Mouse (Mus musculus) embryonic facial prominence, embryonic 13.5 days (tissue): ENCODE measurements around the gene Gabbr2. TPM values are rescaled to one million over a fixed set of nuclear protein-coding genes. Genes with fewer than 3 reads are reported as not detected.
A peak's percentile ranks its signal among the peaks of the same experiment; 100 is the strongest.

Experiments
- ATAC-seq: fragments of 200-750 bp; cut with Nextera tagmentation; 2 replicates; pipeline ENCODE4 v1.8.0; 2017; ENCODE audit warnings: low read depth; ENCODE audit not compliant: insufficient number of reproducible peaks, insufficient read depth, low FRiP score, low TSS enrichment
- H3K27ac ChIP-seq: fragments of 300-500 bp; sonication (generic); 2 replicates; pipeline ENCODE4 v1.5.1; 2015; ENCODE audit warnings: moderate library complexity, mild to moderate bottlenecking, inconsistent platforms
- H3K27me3 ChIP-seq: fragments of 300-500 bp; sonication (generic); 2 replicates; pipeline ENCODE4 v1.6.1; 2015; ENCODE audit warnings: mild to moderate bottlenecking, inconsistent platforms
- H3K36me3 ChIP-seq: fragments of 300-500 bp; sonication (generic); 2 replicates; pipeline ENCODE4 v1.6.1; 2015; ENCODE audit warnings: mild to moderate bottlenecking, inconsistent platforms
- H3K4me1 ChIP-seq: fragments of 300-500 bp; sonication (generic); 2 replicates; pipeline ENCODE4 v1.6.1; 2015; ENCODE audit warnings: inconsistent platforms
- H3K4me2 ChIP-seq: fragments of 300-500 bp; sonication (generic); 2 replicates; pipeline ENCODE4 v1.6.1; 2015; ENCODE audit warnings: moderate library complexity, mild to moderate bottlenecking, inconsistent platforms
- H3K4me3 ChIP-seq: fragments of 300-500 bp; sonication (generic); 2 replicates; pipeline ENCODE4 v1.5.1; 2015; ENCODE audit warnings: mild to moderate bottlenecking, inconsistent platforms
- H3K9ac ChIP-seq: fragments of 300-500 bp; sonication (generic); 2 replicates; pipeline ENCODE4 v1.6.1; 2015; ENCODE audit warnings: mild to moderate bottlenecking, inconsistent platforms
- H3K9me3 ChIP-seq: fragments of 300-500 bp; sonication (generic); 2 replicates; pipeline ENCODE4 v1.6.1; 2016; ENCODE audit warnings: inconsistent platforms
- WGBS: fragments of 180-500 bp; shearing (Covaris S2); methylation state at CpG from one replicate; pipeline ENCODE4 v1.1.7; 2015; ENCODE audit warnings: mixed read lengths; 5-methylcytosine and 5-hydroxymethylcytosine counted together
- polyA plus RNA-seq: library from polyadenylated mRNA; unstranded; fragments of >200 nt; fragmentation: Nextera tagmentation; extraction: Ambion mirVana; gene quantifications from 2 replicates; pipeline ENCODE4 v1.2.1, GENCODE M21; 2015

Gabbr2 gene
- polyA plus RNA-seq, 1 experiment from 2014 or later: 0.20 TPM

GRCm38 (mm10) chr4:47012476-47012875 is 20.8 kb upstream of the Gabbr2 start:
- H3K27ac ChIP-seq: no peak overlapping the region
- peaks cover 13% of the 10 kb centered on the region for H3K27me3 ChIP-seq
- peaks cover 18% of the 10 kb centered on the region for H3K4me1 ChIP-seq
- no peak for ATAC-seq
- H3K9me3 ChIP-seq: no peaks in the 10 kb centered on the region
- 68% methylated on average over 10 of the region's 10 CpGs for WGBS
- no peak overlapping the region for H3K4me2 ChIP-seq
- no peak overlapping the region for H3K9ac ChIP-seq
- no peak overlapping the region for H3K4me3 ChIP-seq
- H3K36me3 ChIP-seq: peaks cover 21% of the 10 kb centered on the region

GRCm38 (mm10) chr4:47010400-47011231 is 18.9 kb upstream of the Gabbr2 start:
- Histone ChIP-seq H3K4me3 (no peak overlapping the region), H3K4me1 (peaks cover 18% of the 10 kb centered on the region), H3K4me2 (peak overlapping the region; percentile 41), H3K9ac (no peak overlapping the region), H3K27ac (no peak overlapping the region), H3K27me3 (peaks cover 13% of the 10 kb centered on the region), H3K9me3 (no peaks in the 10 kb centered on the region), H3K36me3 (peaks cover 4% of the 10 kb centered on the region; the same call in 1 of the 2 replicates)
- ATAC-seq: no peak
- WGBS: 41% methylated on average over 12 of the region's 12 CpGs

GRCm38 (mm10) chr4:47000626-47001395 is 9.1 kb upstream of the Gabbr2 start:
- H3K4me1 ChIP-seq: no peaks in the 10 kb centered on the region
- no peaks in the 10 kb centered on the region for H3K36me3 ChIP-seq
- no peak overlapping the region for H3K4me2 ChIP-seq
- no peak overlapping the region for H3K27ac ChIP-seq
- WGBS: 65% methylated on average over 8 of the region's 8 CpGs
- ATAC-seq: no peak
- H3K9ac ChIP-seq: no peak overlapping the region
- H3K4me3 ChIP-seq: no peak overlapping the region
- peaks cover 28% of the 10 kb centered on the region for H3K27me3 ChIP-seq
- H3K9me3 ChIP-seq: no peaks in the 10 kb centered on the region

- Histone ChIP-seq H3K27me3 (peaks cover 46% of the 10 kb centered on the region), H3K9ac (no peak overlapping the region), H3K9me3 (no peaks in the 10 kb centered on the region), H3K4me3 (no peak overlapping the region), H3K4me1 (no peaks in the 10 kb centered on the region), H3K4me2 (no peak overlapping the region), H3K27ac (no peak overlapping the region), H3K36me3 (no peaks in the 10 kb centered on the region)
- ATAC-seq: no peak
- 78% methylated on average over 2 of the region's 2 CpGs for WGBS
These were observed 6.3 kb upstream of the Gabbr2 start for GRCm38 (mm10) chr4:46997969-46998368.

- H3K9me3 ChIP-seq: no peaks in the 10 kb centered on the region
- no peak for ATAC-seq
- no peak overlapping the region for H3K27ac ChIP-seq
- H3K4me1 ChIP-seq: peaks cover 18% of the 10 kb centered on the region
- H3K4me3 ChIP-seq: no peak overlapping the region
- peaks cover 86% of the 10 kb centered on the region for H3K27me3 ChIP-seq
- no peak overlapping the region for H3K4me2 ChIP-seq
- no peaks in the 10 kb centered on the region for H3K36me3 ChIP-seq
- H3K9ac ChIP-seq: no peak overlapping the region
- WGBS: 5% methylated on average over 8 of the region's 8 CpGs
These were observed 1.3 kb upstream of the Gabbr2 start for GRCm38 (mm10) chr4:46992827-46993473.

- Histone ChIP-seq H3K9me3 (no peaks in the 10 kb centered on the region), H3K4me3 (peak overlapping the region; percentile 63), H3K9ac (peak overlapping the region; percentile 62), H3K36me3 (no peaks in the 10 kb centered on the region), H3K4me1 (peaks cover 18% of the 10 kb centered on the region), H3K4me2 (peak overlapping the region; percentile 99), H3K27me3 (peaks cover 86% of the 10 kb centered on the region), H3K27ac (no peak overlapping the region)
- under 1% methylated on average over 31 of the region's 31 CpGs for WGBS
- ATAC-seq: no peak
These were observed 265 bp upstream of the Gabbr2 start for GRCm38 (mm10) chr4:46991959-46992316.

GRCm38 (mm10) chr4:46990281-46991015 is 1.2 kb downstream of the Gabbr2 start:
- Histone ChIP-seq H3K36me3 (no peaks in the 10 kb centered on the region), H3K9ac (no peak overlapping the region), H3K27me3 (peaks cover 94% of the 10 kb centered on the region), H3K4me1 (peaks cover 18% of the 10 kb centered on the region), H3K4me2 (peak overlapping the region; percentile 99), H3K27ac (no peak overlapping the region), H3K4me3 (peak overlapping the region; percentile 63), H3K9me3 (no peaks in the 10 kb centered on the region)
- ATAC-seq: no peak
- WGBS: 3% methylated on average over 29 of the region's 29 CpGs

- no peak for ATAC-seq
- Histone ChIP-seq H3K4me1 (peaks cover 18% of the 10 kb centered on the region), H3K4me3 (peak overlapping the region; percentile 63), H3K27ac (no peak overlapping the region), H3K36me3 (no peaks in the 10 kb centered on the region), H3K9ac (no peak overlapping the region), H3K27me3 (peaks cover 88% of the 10 kb centered on the region), H3K4me2 (peak overlapping the region; percentile 99), H3K9me3 (no peaks in the 10 kb centered on the region)
- WGBS: 2% methylated on average over 17 of the region's 17 CpGs
These were observed 1.8 kb downstream of the Gabbr2 start for GRCm38 (mm10) chr4:46989842-46990241.

GRCm38 (mm10) chr4:46988824-46989223 is 2.8 kb downstream of the Gabbr2 start:
- peaks cover 78% of the 10 kb centered on the region for H3K27me3 ChIP-seq
- ATAC-seq: no peak
- no peaks in the 10 kb centered on the region for H3K9me3 ChIP-seq
- 73% methylated on average over 4 of the region's 4 CpGs for WGBS
- no peak overlapping the region for H3K4me3 ChIP-seq
- H3K4me1 ChIP-seq: peaks cover 18% of the 10 kb centered on the region
- no peak overlapping the region for H3K4me2 ChIP-seq
- H3K27ac ChIP-seq: no peak overlapping the region
- H3K36me3 ChIP-seq: no peaks in the 10 kb centered on the region
- no peak overlapping the region for H3K9ac ChIP-seq

GRCm38 (mm10) chr4:46988257-46988656 is 3.4 kb downstream of the Gabbr2 start:
- Histone ChIP-seq H3K4me1 (peaks cover 18% of the 10 kb centered on the region), H3K27me3 (peaks cover 72% of the 10 kb centered on the region), H3K9me3 (no peaks in the 10 kb centered on the region), H3K4me3 (no peak overlapping the region), H3K4me2 (no peak overlapping the region), H3K9ac (no peak overlapping the region), H3K36me3 (no peaks in the 10 kb centered on the region), H3K27ac (no peak overlapping the region)
- ATAC-seq: no peak
- WGBS: 65% methylated on average over 3 of the region's 3 CpGs

GRCm38 (mm10) chr4:46987809-46988208 is 3.9 kb downstream of the Gabbr2 start:
- H3K9ac ChIP-seq: no peak overlapping the region
- H3K27me3 ChIP-seq: peaks cover 68% of the 10 kb centered on the region
- H3K27ac ChIP-seq: no peak overlapping the region
- H3K4me1 ChIP-seq: peaks cover 18% of the 10 kb centered on the region
- no peak overlapping the region for H3K4me2 ChIP-seq
- 86% methylated on average over 6 of the region's 6 CpGs for WGBS
- H3K4me3 ChIP-seq: no peak overlapping the region
- no peak for ATAC-seq
- H3K36me3 ChIP-seq: no peaks in the 10 kb centered on the region
- H3K9me3 ChIP-seq: no peaks in the 10 kb centered on the region
